Mouse (Mus musculus) adrenal gland, adult 2 months (tissue): ENCODE results near the gene Icmt. TPM values are rescaled to one million over a fixed set of nuclear protein-coding genes. Genes with fewer than 3 reads are reported as not detected.
A peak's percentile ranks its signal among the peaks of the same experiment; 100 is the strongest.

Experiments
- DNase-seq: peaks from one replicate; pipeline ENCODE4 v3.0.0; 2021
- polyA plus RNA-seq: library from polyadenylated mRNA; depleted of rRNA; stranded (reverse); fragments of >200 nt; gene quantifications from 2 replicates; pipeline ENCODE4 v1.2.3, GENCODE M21; 2012
- total RNA-seq, 2 experiments: library from RNA; stranded (reverse); gene quantifications; 2 replicates each; pipeline ENCODE4 v1.2.3; 2021

Gene Icmt
- total and polyA plus RNA-seq, 3 experiments, result 34.6 to 49.1 (median 48.3) TPM

DNA sequence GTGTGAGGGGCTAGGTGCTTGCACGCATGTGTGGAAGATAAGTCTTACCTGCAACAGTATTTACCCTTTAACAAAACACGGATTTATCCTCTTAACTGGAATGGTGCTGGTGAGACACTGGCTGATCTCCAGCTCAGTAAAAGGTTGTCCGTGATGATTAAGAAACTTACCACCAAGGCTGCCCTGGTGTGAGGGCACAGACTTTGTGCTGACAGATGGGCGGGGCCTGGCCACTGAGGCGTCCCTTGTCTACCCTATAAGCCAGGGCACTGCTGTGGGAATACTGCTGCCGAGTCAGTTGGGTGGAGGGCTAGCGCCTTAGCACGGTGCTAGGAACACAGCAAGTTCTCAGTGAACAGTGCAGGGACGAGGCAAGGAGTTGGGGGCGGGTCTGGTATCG, 5.0 kb downstream of the Icmt start:
- DNase-seq, result peak; percentile 55

- no peak for DNase-seq
Observed at GRCm38 (mm10) chr4:152303172-152303571, 6.1 kb downstream of the Icmt start.

DNA sequence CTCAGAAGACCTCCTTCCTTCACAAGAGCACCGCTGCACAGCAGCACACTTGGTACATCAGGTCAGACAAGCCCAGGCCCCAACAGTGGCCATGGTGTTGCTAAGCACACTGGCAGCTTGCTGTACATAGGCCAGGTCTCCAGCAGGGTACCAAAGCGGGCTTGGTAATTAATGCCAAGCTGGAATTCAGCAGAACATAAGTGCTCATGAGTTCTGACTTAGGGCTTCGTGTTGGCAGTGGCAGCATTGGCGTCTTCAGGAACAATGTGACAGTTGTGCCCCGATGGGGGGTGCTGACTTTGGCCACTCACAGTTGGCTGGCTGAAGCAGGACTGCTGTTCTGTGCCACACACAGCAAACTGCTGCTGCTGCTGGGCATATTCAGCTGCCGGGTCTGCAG, 7.7 kb downstream of the Icmt start:
- DNase-seq, result no peak

- no peak for DNase-seq
Observed at GRCm38 (mm10) chr4:152305991-152306390, 9.0 kb downstream of the Icmt start.

- peak; percentile 74 for DNase-seq
Observed at GRCm38 (mm10) chr4:152307542-152307941, 10.5 kb downstream of the Icmt start.

GRCm38 (mm10) chr4:152312186-152312585, 15.2 kb downstream of the Icmt start:
- no peak for DNase-seq

- DNase-seq, result peak; percentile 62
Observed at GRCm38 (mm10) chr4:152313211-152313632, 16.2 kb downstream of the Icmt start.

DNA sequence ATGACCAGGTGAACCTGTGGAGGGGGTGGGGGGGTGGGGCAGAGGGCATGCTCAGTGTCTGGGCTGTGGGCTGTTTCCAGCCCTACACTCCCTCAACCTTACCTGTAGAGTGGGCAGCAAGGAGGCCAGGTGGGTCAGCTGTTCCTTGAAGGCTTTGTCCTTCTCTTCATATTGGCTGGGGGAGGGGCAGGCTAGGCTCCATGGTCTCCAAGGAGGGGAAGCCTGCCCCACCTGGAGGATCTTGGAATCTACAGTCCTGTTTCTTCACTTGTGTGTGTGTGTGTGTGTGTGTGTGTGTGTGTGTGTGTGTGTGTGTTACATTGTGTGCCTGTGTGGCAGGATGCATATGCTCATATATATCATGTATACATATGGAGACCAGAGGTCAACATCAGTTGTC, 16.9 kb downstream of the Icmt start:
- no peak for DNase-seq

DNA sequence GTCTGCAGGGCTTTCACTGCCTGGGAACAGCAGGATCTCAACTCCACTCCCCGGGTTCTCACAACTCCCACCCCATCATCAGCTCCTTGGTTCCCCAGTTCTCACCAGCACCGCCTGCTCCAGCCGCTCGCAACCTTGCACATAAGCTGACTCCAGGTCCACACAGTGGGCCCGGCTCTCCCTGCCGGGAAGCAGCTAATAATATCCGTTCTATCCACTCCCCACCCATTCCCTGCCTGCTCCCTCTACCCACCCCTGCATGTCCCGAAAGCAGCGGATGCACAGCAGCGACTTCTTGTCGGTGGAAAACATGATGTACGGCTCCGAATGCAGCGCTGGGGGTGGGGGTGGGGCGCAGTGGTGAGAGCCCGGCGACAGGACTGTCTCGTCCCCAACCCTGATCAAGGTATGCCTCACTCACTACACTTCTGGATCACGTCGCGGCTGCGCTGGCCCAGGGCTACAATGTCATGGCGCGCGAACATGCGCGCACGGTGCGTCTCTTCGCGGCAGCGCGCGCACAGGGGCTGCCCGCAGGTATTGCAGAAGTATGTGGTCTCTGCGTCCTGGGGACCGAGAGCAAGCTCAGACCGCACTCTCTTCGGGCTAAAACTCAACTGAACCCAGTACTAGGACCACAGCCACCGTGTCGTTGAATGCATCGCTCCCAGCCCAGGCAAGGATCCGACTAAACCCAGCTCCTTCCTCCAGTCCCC, 18.6 kb downstream of the Icmt start:
- no peak for DNase-seq

GRCm38 (mm10) chr4:152317631-152318033, 20.6 kb downstream of the Icmt start:
- no peak for DNase-seq

GRCm38 (mm10) chr4:152318517-152319234, 21.6 kb downstream of the Icmt start, which contains the start of gene Rnf207:
Gene Rnf207, minus strand, starts transcription at chr4:152318993.
- DNase-seq, result peak; percentile 79

- DNase-seq, result no peak
Observed at GRCm38 (mm10) chr4:152321464-152321863, 24.4 kb downstream of the Icmt start.

- no peak for DNase-seq
Observed at GRCm38 (mm10) chr4:152324641-152325562, 27.9 kb downstream of the Icmt start.

DNA sequence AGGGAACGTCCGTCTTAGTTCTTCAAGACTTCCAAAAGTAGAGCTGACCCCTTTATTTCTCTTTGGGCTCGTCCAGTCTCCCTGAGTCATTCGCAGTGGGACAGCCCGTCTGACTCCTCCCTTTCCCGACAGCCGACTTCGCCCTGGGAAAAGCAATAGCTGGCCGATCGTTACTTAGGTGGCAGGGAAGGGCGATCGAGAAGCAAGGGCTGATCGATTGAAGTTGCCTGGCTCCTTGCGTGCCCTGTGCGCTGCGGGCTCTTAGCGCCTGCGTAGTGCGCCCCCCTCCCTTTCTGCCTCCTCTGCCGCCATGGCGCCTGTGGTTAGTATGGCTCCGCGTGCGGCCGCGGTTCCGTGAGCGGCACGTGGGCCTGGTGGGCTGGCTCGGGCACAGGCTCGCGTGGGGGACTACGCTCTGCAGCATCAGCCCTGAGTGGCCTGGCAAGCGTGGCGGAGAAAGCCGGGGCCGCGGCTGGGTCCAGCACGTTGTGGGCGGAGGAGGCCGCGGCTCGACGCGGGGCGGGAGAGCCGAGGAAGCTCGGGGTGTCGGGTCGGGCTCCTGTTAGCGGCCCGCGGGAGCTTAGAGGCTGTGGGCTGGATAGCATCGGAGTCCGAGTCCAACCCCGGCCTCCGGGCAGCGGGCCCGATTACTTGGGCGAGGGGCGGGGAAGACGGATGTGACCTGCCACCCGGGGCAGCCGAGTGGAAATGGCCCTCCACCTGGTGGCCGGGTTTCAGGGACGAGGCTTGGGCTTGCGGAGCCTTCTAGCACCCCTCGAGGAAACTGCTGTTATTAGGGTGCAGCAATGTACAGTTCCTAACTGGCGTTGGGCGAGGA, 28.8 kb downstream of the Icmt start, which contains the start of gene Rpl22:
Gene Rpl22, plus strand, starts transcription at position 169 of the 838 bp plus-strand sequence.
- DNase-seq, result peak; percentile 96

DNA sequence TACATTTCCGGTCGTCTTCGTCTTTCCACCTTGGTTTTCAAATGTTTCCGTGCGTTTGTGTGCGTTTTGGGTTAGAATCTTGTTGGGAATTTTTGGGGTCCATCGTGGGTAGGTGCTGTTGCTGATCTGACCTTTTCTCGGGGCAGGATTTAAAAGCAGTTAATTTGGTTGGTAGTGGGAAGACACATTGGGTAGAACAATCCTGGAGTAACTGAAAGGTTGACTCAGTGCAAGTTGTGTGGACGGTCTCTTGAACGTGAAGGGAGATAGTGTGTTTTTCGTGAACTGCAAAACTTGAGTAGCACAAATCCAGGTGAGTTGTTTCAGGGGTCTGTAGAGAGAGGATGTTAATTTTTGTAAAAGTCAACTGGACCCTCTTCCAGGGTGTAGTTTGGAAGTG, 29.5 kb downstream of the Icmt start:
- no peak for DNase-seq

DNA sequence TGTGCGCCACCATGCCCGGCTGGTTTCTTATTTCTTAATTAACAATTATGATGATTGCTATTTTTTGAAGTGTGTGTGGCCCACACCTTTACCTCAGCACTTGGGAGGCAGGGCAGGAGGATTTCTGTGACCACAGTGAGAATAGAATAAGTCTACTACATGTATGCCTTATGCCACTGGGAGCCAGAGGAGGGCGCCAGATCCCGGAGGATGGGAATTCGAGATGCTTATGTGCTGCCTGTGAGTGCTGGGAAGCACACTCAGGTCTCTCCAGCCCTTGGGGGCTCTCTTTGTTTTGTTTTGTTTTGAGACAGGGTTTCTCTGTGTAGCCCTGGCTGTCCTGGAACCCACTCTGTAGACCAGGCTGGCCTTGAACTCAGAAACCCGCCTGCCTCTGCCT, 31.7 kb downstream of the Icmt start:
- peak; percentile 41 for DNase-seq

DNA sequence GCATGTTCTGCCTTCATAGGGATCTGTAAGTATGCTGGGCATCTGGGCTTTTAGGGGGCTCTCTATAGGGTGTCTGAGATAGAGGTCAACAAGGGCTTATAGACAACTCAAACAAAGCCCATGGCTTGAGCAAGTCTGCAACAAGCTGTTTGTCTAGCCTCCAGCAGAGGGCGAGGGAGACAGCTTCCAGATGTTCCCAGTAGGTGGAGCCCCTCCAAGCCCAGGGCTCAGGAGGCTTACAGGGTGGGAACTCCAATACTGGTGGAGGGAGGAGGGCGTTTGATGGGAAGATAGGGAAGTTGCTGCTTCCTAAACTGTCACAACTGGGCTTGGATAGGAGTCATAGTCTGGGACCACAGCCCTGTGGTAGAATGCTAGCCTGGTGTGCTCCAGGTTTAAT, 35.9 kb downstream of the Icmt start:
- DNase-seq, result peak; percentile 62

- DNase-seq, result no peak
Observed at GRCm38 (mm10) chr4:152333587-152333986, 36.6 kb downstream of the Icmt start.

- no peak for DNase-seq
Observed at GRCm38 (mm10) chr4:152337772-152338171, 40.7 kb downstream of the Icmt start.

DNA sequence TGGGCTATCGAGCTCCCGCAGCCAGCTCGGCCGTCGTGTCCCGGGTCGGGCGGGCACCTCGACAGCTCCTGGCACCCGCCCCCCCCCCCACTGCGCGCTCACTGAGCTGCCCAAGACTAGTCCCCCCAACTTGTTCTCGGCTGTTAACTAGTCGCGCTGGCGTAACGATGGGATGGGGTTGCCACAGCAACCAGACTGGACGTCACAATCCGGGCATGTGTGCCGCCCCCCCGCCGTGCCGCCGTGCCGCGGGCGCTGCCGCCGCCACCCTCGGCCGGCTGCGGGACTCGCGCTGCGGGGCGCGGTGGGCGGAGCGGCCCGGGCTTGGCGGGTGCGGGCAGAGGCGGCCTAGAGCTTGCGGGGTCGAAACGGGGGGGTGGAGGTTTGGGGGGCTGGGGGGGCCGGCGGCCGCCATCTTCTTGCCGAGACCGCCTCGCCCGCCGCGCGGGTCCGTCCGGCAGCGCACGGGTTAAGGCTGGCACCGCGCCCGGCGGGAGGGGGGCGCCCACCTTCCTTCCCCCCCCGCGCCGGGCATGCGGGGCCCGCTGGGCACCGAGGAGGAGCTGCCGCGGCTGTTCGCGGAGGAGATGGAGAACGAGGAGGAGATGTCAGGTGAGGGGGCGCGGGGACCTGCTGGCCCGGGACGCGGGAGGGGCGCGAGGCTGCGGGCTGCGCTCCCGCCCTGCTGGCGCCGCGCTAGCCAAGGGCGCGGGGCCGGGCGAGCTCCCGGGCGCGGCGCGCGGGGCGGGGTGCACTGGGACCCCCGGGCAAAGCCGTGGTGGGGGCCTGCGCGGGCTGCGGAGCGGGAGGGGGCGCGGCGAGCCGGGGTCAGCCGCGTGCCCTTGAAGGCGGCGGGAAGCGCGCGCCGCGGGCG, 41.6 kb downstream of the Icmt start, which contains the start of gene Chd5:
Gene Chd5, plus strand, starts transcription at position 233 of the 874 bp plus-strand sequence.
- DNase-seq, result no peak
